Mouse (Mus musculus) lung, embryonic 15.5 days (tissue): ENCODE measurements at regions not wholly inside any gene's neighbourhood (a gene's known extent, or its start where the extent isn't known, plus 50 kb on each side); places are given as distances from the start of the nearest gene placed in this dataset.

Source experiments
- ATAC-seq: fragments of 200-750 bp; cut with Nextera tagmentation; 2 replicates; pipeline ENCODE4 v1.8.0; 2017; ENCODE audit warnings: moderate number of reproducible peaks, borderline replicate concordance; ENCODE audit not compliant: low FRiP score, low TSS enrichment; ENCODE audit errors: extremely low read depth
- H3K27ac ChIP-seq: fragments of 300-500 bp; sonication (generic); 2 replicates; pipeline ENCODE4 v1.5.1; 2015; ENCODE audit warnings: moderate library complexity, mild to moderate bottlenecking, inconsistent platforms
- H3K27me3 ChIP-seq: fragments of 300-500 bp; sonication (generic); 2 replicates; pipeline ENCODE4 v1.6.1; 2015; ENCODE audit warnings: inconsistent platforms
- H3K36me3 ChIP-seq: fragments of 300-500 bp; sonication (generic); 2 replicates; pipeline ENCODE4 v1.6.1; 2015; ENCODE audit warnings: inconsistent platforms
- H3K4me1 ChIP-seq: fragments of 300-500 bp; sonication (generic); 2 replicates; pipeline ENCODE4 v1.6.1; 2015; ENCODE audit warnings: inconsistent platforms
- H3K4me2 ChIP-seq: fragments of 300-500 bp; sonication (generic); 2 replicates; pipeline ENCODE4 v1.6.1; 2015; ENCODE audit warnings: inconsistent platforms, mild to moderate bottlenecking, moderate library complexity
- H3K4me3 ChIP-seq: fragments of 300-500 bp; sonication (generic); 2 replicates; pipeline ENCODE4 v1.5.1; 2015; ENCODE audit warnings: mild to moderate bottlenecking, inconsistent platforms
- H3K9ac ChIP-seq: fragments of 300-500 bp; sonication (generic); 2 replicates; pipeline ENCODE4 v1.6.1; 2015; ENCODE audit warnings: inconsistent platforms
- H3K9me3 ChIP-seq: fragments of 300-500 bp; sonication (generic); 2 replicates; pipeline ENCODE4 v1.6.1; 2016; ENCODE audit warnings: inconsistent platforms
- WGBS: fragments of 180-500 bp; shearing (Covaris S2); methylation state at CpG from one replicate; pipeline ENCODE4 v1.1.7; 2015; 5-methylcytosine and 5-hydroxymethylcytosine counted together

- no peak overlapping the region for H3K9ac ChIP-seq
- no peak for ATAC-seq
- no peaks in the 10 kb centered on the region for H3K27me3 ChIP-seq
- no peak overlapping the region for H3K4me3 ChIP-seq
- H3K9me3 ChIP-seq: no peaks in the 10 kb centered on the region
- no peak overlapping the region for H3K4me2 ChIP-seq
- no peaks in the 10 kb centered on the region for H3K36me3 ChIP-seq
- 36% methylated on average over 3 of the region's 3 CpGs for WGBS
- H3K27ac ChIP-seq: no peak overlapping the region
- no peaks in the 10 kb centered on the region for H3K4me1 ChIP-seq
These were observed 238.8 kb downstream of the Usp25 start for GRCm38 (mm10) chr16:77252349-77252748.

GRCm38 (mm10) chr16:77251422-77251821, 237.9 kb downstream of the Usp25 start:
- Histone ChIP-seq H3K9ac (no peak overlapping the region), H3K4me1 (no peaks in the 10 kb centered on the region), H3K36me3 (no peaks in the 10 kb centered on the region), H3K9me3 (no peaks in the 10 kb centered on the region), H3K4me3 (no peak overlapping the region), H3K27me3 (no peaks in the 10 kb centered on the region), H3K4me2 (no peak overlapping the region), H3K27ac (no peak overlapping the region)
- no peak for ATAC-seq
- WGBS: 42% methylated on average over 3 of the region's 3 CpGs

GRCm38 (mm10) chr16:77240876-77241275, 227.4 kb downstream of the Usp25 start:
- no peaks in the 10 kb centered on the region for H3K36me3 ChIP-seq
- no peak overlapping the region for H3K4me3 ChIP-seq
- no peaks in the 10 kb centered on the region for H3K9me3 ChIP-seq
- no peak overlapping the region for H3K4me2 ChIP-seq
- ATAC-seq: no peak
- no peaks in the 10 kb centered on the region for H3K27me3 ChIP-seq
- WGBS: 54% methylated on average over 6 of the region's 6 CpGs
- H3K27ac ChIP-seq: no peak overlapping the region
- peaks cover 5% of the 10 kb centered on the region for H3K4me1 ChIP-seq
- H3K9ac ChIP-seq: no peak overlapping the region

- H3K36me3 ChIP-seq: no peaks in the 10 kb centered on the region
- no peaks in the 10 kb centered on the region for H3K27me3 ChIP-seq
- no peak overlapping the region for H3K4me2 ChIP-seq
- H3K4me3 ChIP-seq: no peak overlapping the region
- H3K4me1 ChIP-seq: peaks cover 5% of the 10 kb centered on the region
- ATAC-seq: no peak
- H3K9ac ChIP-seq: no peak overlapping the region
- no peaks in the 10 kb centered on the region for H3K9me3 ChIP-seq
- H3K27ac ChIP-seq: no peak overlapping the region
- WGBS: 55% methylated on average over 9 of the region's 9 CpGs
These were observed 225.8 kb downstream of the Usp25 start for GRCm38 (mm10) chr16:77239176-77239790.

- H3K4me2 ChIP-seq: no peak overlapping the region
These were observed 225.1 kb downstream of the Usp25 start for GRCm38 (mm10) chr16:77238358-77239175.

GRCm38 (mm10) chr16:77237631-77238357, 224.3 kb downstream of the Usp25 start:
- H3K27me3 ChIP-seq: no peaks in the 10 kb centered on the region
- no peak overlapping the region for H3K4me2 ChIP-seq
- H3K36me3 ChIP-seq: no peaks in the 10 kb centered on the region
- 71% methylated on average over 7 of the region's 7 CpGs for WGBS
- no peak overlapping the region for H3K4me3 ChIP-seq
- no peak for ATAC-seq
- no peak overlapping the region for H3K9ac ChIP-seq
- peaks cover 5% of the 10 kb centered on the region for H3K4me1 ChIP-seq
- H3K27ac ChIP-seq: no peak overlapping the region
- H3K9me3 ChIP-seq: no peaks in the 10 kb centered on the region

More at GRCm38 (mm10) chr16:77238358-77239175, 225.1 kb downstream of the Usp25 start:
- H3K27ac ChIP-seq: no peak overlapping the region
- H3K9ac ChIP-seq: no peak overlapping the region
- ATAC-seq: peak; percentile 62; the same call in 1 of the 2 replicates
- H3K27me3 ChIP-seq: no peaks in the 10 kb centered on the region
- no peaks in the 10 kb centered on the region for H3K9me3 ChIP-seq
- WGBS: 59% methylated on average over 13 of the region's 13 CpGs
- H3K4me1 ChIP-seq: peaks cover 5% of the 10 kb centered on the region
- no peaks in the 10 kb centered on the region for H3K36me3 ChIP-seq
- no peak overlapping the region for H3K4me3 ChIP-seq

GRCm38 (mm10) chr16:77237272-77237603, 223.7 kb downstream of the Usp25 start:
- H3K4me3 ChIP-seq: peak overlapping the region; percentile 25
- WGBS: 64% methylated on average over 2 of the region's 2 CpGs
- H3K36me3 ChIP-seq: no peaks in the 10 kb centered on the region
- no peak for ATAC-seq
- peaks cover 5% of the 10 kb centered on the region for H3K4me1 ChIP-seq
- H3K4me2 ChIP-seq: peak overlapping the region; percentile 52
- no peak overlapping the region for H3K27ac ChIP-seq
- no peaks in the 10 kb centered on the region for H3K9me3 ChIP-seq
- no peak overlapping the region for H3K9ac ChIP-seq
- H3K27me3 ChIP-seq: no peaks in the 10 kb centered on the region

- H3K4me3 ChIP-seq: peak overlapping the region; percentile 25
- ATAC-seq: peak; percentile 46; the same call in 1 of the 2 replicates
- peak overlapping the region; percentile 52 for H3K4me2 ChIP-seq
- H3K9ac ChIP-seq: no peak overlapping the region
- no peaks in the 10 kb centered on the region for H3K9me3 ChIP-seq
- H3K4me1 ChIP-seq: peaks cover 5% of the 10 kb centered on the region
- no peaks in the 10 kb centered on the region for H3K27me3 ChIP-seq
- WGBS: 24% methylated on average over 13 of the region's 13 CpGs
- no peaks in the 10 kb centered on the region for H3K36me3 ChIP-seq
- H3K27ac ChIP-seq: 0 out of 2 replicates have a peak overlapping the region, but pooled peaks have one; percentile 15
These were observed 223.2 kb downstream of the Usp25 start for GRCm38 (mm10) chr16:77236509-77237271.

- WGBS: 87% methylated on average over 4 of the region's 4 CpGs
- ATAC-seq: no peak
These were observed 222.5 kb downstream of the Usp25 start for GRCm38 (mm10) chr16:77236021-77236420.

GRCm38 (mm10) chr16:77235449-77235848, 221.9 kb downstream of the Usp25 start:
- Histone ChIP-seq H3K4me1 (peaks cover 5% of the 10 kb centered on the region), H3K4me3 (no peak overlapping the region), H3K4me2 (no peak overlapping the region), H3K36me3 (no peaks in the 10 kb centered on the region), H3K9me3 (no peaks in the 10 kb centered on the region), H3K27me3 (no peaks in the 10 kb centered on the region), H3K9ac (no peak overlapping the region), H3K27ac (no peak overlapping the region)
- WGBS: 82% methylated on average over 5 of the region's 5 CpGs
- no peak for ATAC-seq

More at GRCm38 (mm10) chr16:77236021-77236420, 222.5 kb downstream of the Usp25 start:
- Histone ChIP-seq H3K36me3 (no peaks in the 10 kb centered on the region), H3K27ac (no peak overlapping the region), H3K27me3 (no peaks in the 10 kb centered on the region), H3K4me1 (peaks cover 5% of the 10 kb centered on the region), H3K9me3 (no peaks in the 10 kb centered on the region), H3K4me2 (no peak overlapping the region), H3K4me3 (no peak overlapping the region), H3K9ac (no peak overlapping the region)
